Mouse (Mus musculus): Measurements from ENCODE around the gene Pycard.
"Not testable (repeated sequence)": the region's sequence is repeated elsewhere in the genome, so short reads cannot be mapped to it uniquely, and the experiment has no call there.

Gene Pycard

GRCm38 (mm10) chr7:127993341-127993977 is at the start of gene Pycard:
Gene Pycard, minus strand, starts transcription at chr7:127993867.
- peak; percentile 72 for DNase-seq (ENCODE audit: low spot score in 2 of 2)

DNA sequence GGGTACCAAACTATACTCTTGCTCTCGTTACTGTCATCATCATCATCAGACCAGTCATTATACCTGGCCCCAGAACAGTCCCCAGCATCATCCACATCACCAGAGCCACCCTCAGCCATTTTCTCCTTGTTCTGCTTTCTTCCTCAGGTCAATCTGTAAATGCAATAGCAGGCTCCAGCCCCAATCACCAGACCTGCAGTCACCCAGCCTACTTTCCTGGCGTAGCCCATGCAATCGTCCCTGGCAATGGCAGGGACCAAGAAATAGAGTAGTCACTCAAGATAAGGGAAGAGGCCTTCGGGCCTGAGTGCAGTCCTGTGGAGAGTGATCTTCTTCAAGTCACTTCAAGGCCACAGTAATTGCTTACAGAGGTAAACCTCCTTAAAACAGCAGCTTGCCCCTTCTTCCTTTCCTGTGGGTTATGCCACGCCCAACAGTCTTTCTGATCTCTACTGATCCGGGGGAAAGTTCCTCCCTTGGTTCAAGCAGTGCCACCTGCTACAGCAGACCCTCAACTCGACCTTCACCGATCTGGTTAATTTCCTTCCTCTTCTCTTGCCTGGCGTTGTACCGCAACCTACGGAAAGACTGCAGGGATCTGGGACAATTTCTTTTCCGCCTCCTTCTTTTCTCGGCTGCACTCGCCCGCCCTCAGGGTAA is 48.6 kb upstream of the Pycard start:
- not testable (repeated sequence) for DNase-seq (ENCODE audit: low spot score in 2 of 2)

GRCm38 (mm10) chr7:128033616-128034015 is 39.9 kb upstream of the Pycard start:
- DNase-seq (ENCODE audit: low spot score in 2 of 2), result no peak

- no peak for DNase-seq (ENCODE audit: low spot score in 2 of 2)
Observed at GRCm38 (mm10) chr7:128032989-128033293, 39.3 kb upstream of the Pycard start.

DNA sequence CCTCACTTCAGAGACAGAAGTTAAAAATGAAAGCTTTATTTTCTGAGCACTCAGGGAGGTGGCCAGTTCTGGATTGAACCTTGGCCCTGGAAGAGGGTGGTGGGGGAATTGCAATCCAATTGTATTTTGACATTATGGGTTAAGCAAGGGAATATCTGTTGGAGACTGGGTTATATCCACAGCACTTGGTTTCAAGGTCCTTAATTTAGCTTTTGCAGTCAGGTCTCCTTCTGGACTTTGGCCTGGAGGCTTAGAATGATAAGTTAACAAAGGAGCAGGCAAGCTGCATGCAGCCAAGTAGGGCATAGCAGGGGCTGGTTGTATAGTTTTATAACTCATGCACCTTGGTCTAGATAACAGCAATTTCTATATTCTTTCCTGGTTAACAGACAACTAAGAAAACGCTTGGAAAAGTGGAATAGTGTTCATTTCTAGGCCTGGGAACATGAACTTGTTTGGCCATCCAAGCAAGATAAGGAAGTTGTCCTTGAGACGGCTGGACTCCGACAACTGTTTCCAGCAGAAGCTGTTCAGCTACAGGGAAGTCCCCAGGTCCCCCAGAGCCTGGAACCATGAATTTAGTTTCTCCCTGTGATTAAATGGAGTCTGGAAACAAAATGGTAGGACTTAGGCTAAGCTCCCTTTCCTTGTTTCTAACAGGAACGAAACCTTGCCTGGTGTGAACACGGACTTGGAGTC is 38.8 kb upstream of the Pycard start:
- no peak for DNase-seq (ENCODE audit: low spot score in 2 of 2)

DNA sequence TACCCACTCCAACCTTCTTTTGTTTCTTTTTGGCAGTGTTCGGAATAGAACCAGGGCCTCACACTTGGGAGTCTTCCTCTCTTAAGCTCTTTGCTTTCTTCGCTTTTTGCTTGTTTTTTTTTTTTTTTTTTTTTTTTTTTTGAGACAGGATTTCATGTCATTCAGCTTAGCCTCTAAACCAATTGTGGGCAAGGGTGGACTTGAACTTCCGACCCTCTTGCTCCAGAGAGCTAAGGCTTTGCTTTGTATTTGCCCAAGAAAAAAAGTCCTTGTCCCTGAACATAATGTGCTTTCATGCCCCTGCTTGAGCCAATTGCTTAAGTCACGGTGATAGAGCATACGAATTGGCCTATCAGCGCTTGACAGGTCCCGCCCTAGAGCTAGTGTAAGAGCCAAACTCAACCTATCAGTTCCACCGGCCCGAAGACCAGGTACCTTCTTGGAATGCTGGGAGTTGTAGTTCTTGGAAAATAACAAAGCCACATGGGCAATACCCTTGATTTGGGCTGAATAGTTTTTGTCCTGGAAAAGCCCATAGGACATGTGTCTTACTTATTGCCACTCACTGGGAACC is 37.8 kb upstream of the Pycard start:
- DNase-seq (ENCODE audit: low spot score in 2 of 2), result no peak

DNA sequence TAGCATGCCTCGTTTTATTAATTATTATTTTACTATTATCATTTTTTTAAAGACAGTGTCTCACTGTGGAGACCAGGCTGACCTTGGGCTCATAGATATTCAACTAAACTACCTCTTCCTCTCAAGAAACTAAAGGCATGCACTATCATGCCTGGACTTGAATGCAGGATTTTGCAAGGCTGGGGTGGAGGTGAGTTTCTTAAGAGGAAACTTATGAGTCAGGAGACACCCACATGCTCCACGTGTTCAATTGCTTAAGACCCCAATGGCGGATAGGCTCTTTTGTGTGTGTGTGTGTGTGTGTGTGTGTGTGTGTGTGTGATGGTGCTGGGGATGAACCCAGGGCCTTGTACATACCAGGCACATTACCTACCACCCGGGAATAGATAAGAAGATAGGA is 31.7 kb upstream of the Pycard start:
- no peak for DNase-seq (ENCODE audit: low spot score in 2 of 2)

- no peak for DNase-seq (ENCODE audit: low spot score in 2 of 2)
Observed at GRCm38 (mm10) chr7:128024932-128025331, 31.3 kb upstream of the Pycard start.

- DNase-seq (ENCODE audit: low spot score in 2 of 2), result no peak
Observed at GRCm38 (mm10) chr7:128024364-128024763, 30.7 kb upstream of the Pycard start.

- no peak for DNase-seq (ENCODE audit: low spot score in 2 of 2)
Observed at GRCm38 (mm10) chr7:128023565-128023964, 29.9 kb upstream of the Pycard start.

- peak; percentile 29 to 36 for DNase-seq (ENCODE audit: low spot score in 2 of 2)
Observed at GRCm38 (mm10) chr7:128022974-128023373, 29.3 kb upstream of the Pycard start.

DNA sequence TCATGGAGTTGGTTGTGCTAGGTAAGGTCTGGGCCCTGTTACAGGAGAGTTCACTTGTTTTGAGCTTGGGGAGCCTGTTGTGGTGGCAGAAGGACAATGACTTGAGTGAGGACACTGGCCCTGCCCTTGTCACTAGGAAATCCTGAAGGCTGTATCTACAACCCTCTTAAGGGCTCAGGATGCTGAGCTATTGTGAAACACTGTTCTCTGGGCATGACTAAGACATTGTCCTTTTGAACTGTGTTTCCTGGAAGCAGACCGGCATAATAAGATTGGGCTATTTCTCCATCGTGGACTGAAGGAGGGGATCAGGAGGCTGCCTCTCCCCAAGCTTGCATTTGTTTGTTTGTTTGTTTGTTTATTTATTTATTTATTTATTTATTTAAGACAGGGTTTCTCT is 25.5 kb upstream of the Pycard start:
- DNase-seq (ENCODE audit: low spot score in 2 of 2), result no peak

DNA sequence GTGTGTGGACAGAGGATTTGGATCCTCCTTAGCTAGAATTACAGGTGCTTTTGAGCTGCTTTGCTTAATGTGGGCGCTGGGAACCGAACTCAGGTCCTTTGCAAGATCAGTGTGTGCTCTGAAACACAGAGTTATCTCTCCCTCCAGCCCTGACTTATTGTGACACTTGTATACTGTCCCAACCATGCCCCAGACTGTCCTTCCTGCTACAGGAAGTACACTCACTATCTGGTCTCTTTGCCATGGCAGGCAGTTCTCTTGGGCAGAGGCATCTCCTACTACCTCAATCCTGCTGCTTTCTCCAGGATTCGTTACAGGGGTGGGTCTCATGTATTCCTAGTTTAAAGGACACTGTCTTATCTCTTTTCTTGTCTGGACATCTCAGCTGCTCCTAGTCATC is 24.6 kb upstream of the Pycard start:
- no peak for DNase-seq (ENCODE audit: low spot score in 2 of 2)

- no peak for DNase-seq (ENCODE audit: low spot score in 2 of 2)
Observed at GRCm38 (mm10) chr7:128016650-128017049, 23.0 kb upstream of the Pycard start.

- not testable (repeated sequence) for DNase-seq (ENCODE audit: low spot score in 2 of 2)
Observed at GRCm38 (mm10) chr7:128016134-128016533, 22.5 kb upstream of the Pycard start.

DNA sequence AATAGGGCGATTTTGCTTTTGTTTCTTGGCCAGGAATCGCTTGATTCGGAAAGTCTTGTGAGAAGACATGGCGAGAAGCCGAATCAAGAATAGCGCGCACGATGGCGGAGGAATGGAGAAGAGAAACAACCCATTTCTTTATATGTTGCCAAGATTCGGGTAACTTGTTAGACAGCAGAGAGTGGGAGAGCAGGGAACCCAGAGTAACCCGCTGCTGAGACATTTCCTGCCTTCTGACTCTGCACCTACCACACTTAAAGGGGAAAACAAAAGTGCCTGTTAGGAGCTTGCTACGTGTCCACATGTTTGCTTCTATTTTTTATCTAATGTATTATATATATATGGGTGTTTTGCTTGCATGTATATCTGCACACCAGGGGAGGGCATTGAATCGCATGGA is 19.4 kb upstream of the Pycard start:
- no peak for DNase-seq (ENCODE audit: low spot score in 2 of 2)

- no peak for DNase-seq (ENCODE audit: low spot score in 2 of 2)
Observed at GRCm38 (mm10) chr7:128012136-128012780, 18.6 kb upstream of the Pycard start.

- DNase-seq (ENCODE audit: low spot score in 2 of 2), result no peak
Observed at GRCm38 (mm10) chr7:128009715-128010340, 16.2 kb upstream of the Pycard start.

DNA sequence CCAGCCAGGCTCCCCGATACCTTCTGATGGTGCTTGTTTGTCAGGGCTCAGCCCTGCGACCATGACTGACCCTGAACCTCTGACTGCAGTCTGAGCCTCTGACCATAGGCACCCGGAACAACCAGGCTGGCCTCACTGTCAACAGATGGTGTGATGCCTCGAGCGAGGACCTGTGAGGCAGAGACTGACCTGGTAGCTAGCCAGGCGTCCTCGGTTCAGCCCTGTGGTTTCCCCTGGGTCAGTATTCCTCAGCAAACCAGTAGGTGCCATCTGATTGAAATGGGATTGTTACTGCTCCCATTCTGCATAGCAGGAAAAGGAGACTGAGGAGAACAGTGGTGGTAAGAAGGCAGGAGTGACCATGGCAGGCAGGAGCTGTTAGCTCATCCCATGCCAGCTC is 12.5 kb upstream of the Pycard start:
- no peak for DNase-seq (ENCODE audit: low spot score in 2 of 2)

- no peak for DNase-seq (ENCODE audit: low spot score in 2 of 2)
Observed at GRCm38 (mm10) chr7:128004487-128005362, 11.1 kb upstream of the Pycard start.

DNA sequence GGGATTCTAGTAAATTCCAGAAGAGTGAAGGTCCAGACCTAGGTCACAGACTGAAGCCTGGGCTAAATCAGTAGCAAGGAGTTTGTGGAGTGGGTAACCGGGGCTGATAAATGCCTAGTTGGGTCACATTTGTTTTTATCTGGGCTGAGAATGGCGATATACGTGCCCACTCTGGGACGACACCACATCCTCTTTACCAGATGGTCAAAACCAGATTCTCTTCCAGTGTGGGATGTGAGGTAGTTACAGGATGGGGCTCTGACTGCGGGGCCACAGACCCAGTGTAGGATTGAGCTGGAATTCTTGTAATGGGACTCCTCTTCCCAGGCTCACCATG is 10.5 kb upstream of the Pycard start:
- no peak for DNase-seq (ENCODE audit: low spot score in 2 of 2)
